Mouse (Mus musculus) sigmoid colon, adult 10 weeks (tissue): ENCODE data around the gene Cyp1b1. TPM values are rescaled to one million over a fixed set of nuclear protein-coding genes. Genes with fewer than 3 reads are reported as not detected.

ENCODE experiments used
- polyA plus RNA-seq: library from polyadenylated mRNA; stranded (reverse); fragments of 350-450 nt; fragmentation: Illumina TruSeq; extraction: RNeasy Lipid Tissue Mini Kit (QIAGEN cat#74804); gene quantifications from one replicate; pipeline ENCODE4 v1.2.3, GENCODE M21; 2014; ENCODE audit warnings: low read depth, low replicate concordance

Cyp1b1 gene
- 1.2 TPM for polyA plus RNA-seq

DNA sequence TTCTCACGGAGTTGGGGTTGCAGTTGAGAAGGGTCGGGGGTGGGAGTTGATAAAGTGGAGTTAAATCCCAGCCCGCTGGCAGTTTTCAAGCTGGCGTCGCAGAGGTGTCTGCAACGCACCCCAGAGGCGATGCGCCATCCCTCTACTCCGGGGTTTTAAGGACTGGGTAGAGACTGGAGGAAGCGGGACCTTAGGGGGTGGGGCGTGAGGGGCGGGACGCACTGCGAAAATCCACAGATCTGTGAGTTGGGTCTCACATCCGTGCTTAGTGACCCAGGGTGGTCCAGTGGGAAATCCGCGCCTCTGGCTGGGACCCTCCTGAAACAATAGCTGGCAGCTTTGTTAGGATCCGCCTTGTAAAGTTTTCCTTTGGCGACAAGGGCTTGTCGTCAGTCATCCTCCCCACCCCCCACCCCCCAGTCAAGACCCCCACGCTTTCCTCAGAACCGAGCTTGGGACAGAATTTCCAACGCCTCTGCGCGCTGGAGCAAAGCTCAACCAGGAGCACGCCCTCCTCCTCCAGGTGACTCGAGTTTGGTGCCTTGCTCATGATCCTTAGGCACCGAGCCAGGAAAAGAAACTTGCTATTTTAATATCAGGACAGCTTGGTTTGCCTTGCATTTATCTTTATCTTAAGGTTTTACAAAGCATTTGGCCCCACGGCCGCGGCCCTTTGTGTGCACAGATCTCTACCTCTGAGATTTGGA lies at the start of gene Cyp1b1:
Cyp1b1 (minus strand) TSS at position 131 of the 707 bp plus-strand sequence.

Other genes starting within 250 kb of the Cyp1b1 start
- gene Rmdn2, start 103.2 kb downstream of the Cyp1b1 start, polyA plus RNA-seq, result 19.7 TPM
- 167 TPM for gene Atl2, start 181.1 kb upstream of the Cyp1b1 start, polyA plus RNA-seq